Mouse (Mus musculus) bone marrow, adult 2 months (tissue): ENCODE results near the gene Gm10799.

Experiments
- CTCF ChIP-seq: fragments of 200-500 bp; IDR thresholded peaks from 2 replicates; pipeline ENCODE4 v1.5.1; 2011; ENCODE audit warnings: low read length, control low read depth; ENCODE audit not compliant: control insufficient read depth, insufficient read depth
- POLR2A ChIP-seq: fragments of 200-500 bp; IDR thresholded peaks from 2 replicates; pipeline ENCODE4 v1.6.1; 2011; ENCODE audit warnings: low read depth, mild to moderate bottlenecking, control low read depth, low read length, borderline replicate concordance; ENCODE audit not compliant: control insufficient read depth

DNA sequence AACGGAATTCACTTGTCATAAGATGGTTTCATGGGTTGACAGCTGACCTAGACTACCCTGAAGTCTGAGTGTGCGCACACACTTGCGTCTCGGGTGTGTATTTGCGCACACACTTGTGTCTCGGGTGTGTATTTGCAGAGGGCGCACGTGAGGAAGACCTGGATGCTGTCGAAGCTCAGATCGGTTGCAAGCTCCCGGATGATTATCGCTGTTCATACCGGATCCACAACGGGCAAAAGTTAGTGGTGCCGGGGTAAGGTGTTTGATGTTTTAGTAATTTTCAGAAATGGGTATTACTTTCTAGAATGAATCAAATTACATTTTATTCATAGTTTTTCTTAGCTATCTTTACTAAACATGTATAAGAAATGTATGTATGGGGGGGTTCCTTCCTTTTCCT, 25.6 kb downstream of the Gm10799 start:
- no peak for TF ChIP-seq CTCF
- TF ChIP-seq POLR2A: no peak
